In genomic region chr2:153491512-153492178, GRCm38 (mm10) we compare ENCODE assay signal across 8 mouse cellular contexts. TPM values are rescaled to one million over a fixed set of nuclear protein-coding genes. Genes with fewer than 3 reads are reported as not detected.
DNase-seq lines count a peak whose midpoint lies in the region; ATAC-seq lines count a peak whose summit lies in the region.

No protein-coding gene starts in this region.

- H3K9me3 ChIP-seq in heart, embryonic 16.5 days (replicated peaks; ENCODE audit: control insufficient read depth, low read length): no peaks in the 10 kb centered on the region
- H3K9me3 ChIP-seq in forebrain, embryonic 14.5 days (replicated peaks; ENCODE audit: control insufficient read depth, low read length): no peaks in the 10 kb centered on the region

- H3K27ac ChIP-seq in heart, embryonic 16.5 days (ENCODE audit: low read length): no peak overlapping the region
- H3K27ac ChIP-seq in forebrain, embryonic 14.5 days (ENCODE audit: low read depth, low read length): peak overlapping the region; percentile 95
- no peak overlapping the region for H3K27ac ChIP-seq in macrophage

- H3K4me1 ChIP-seq in heart, embryonic 16.5 days (ENCODE audit: control insufficient read depth, insufficient read depth, low read length): peaks cover 45% of the 10 kb centered on the region
- H3K4me1 ChIP-seq in forebrain, embryonic 14.5 days (ENCODE audit: control insufficient read depth, insufficient read depth, low read length): peaks cover 38% of the 10 kb centered on the region

- peaks cover 22% of the 10 kb centered on the region; the same call in 1 of the 2 replicates for H3K79me2 ChIP-seq in macrophage (ENCODE audit: inconsistent target)

- no peaks in the 10 kb centered on the region for H3K36me3 ChIP-seq in heart, embryonic 16.5 days (ENCODE audit: control insufficient read depth, insufficient read depth)
- H3K36me3 ChIP-seq in forebrain, embryonic 14.5 days (ENCODE audit: control insufficient read depth, insufficient read depth, low read length): no peaks in the 10 kb centered on the region
- no peaks in the 10 kb centered on the region for H3K36me3 ChIP-seq in macrophage (ENCODE audit: inconsistent target)

- no peaks in the 10 kb centered on the region for H3K27me3 ChIP-seq in heart, embryonic 16.5 days (ENCODE audit: control insufficient read depth, insufficient read depth, low read length)
- H3K27me3 ChIP-seq in forebrain, embryonic 14.5 days (replicated peaks; ENCODE audit: control insufficient read depth, insufficient read depth, low read length): no peaks in the 10 kb centered on the region

- H3K4me2 ChIP-seq in heart, embryonic 16.5 days (ENCODE audit: low read depth, low read length): peak overlapping the region; percentile 97
- peak overlapping the region; percentile 92 for H3K4me2 ChIP-seq in forebrain, embryonic 14.5 days (ENCODE audit: low read length)

- intact Hi-C loops in left cerebral cortex, postnatal 36 days (cut with DNase I): loop anchor here (1.0 to 5.0 kb wide), 2 partner anchors 36 to 47 kb away; partner anchors contain the start of gene Nol4l

- no peak for DNase-seq in heart, adult 18-20 months
- peak; percentile 92 for DNase-seq in brain, adult 2 months (ENCODE audit: low read depth, low spot score)
- DNase-seq in forebrain, embryonic 14.5 days (ENCODE audit: low spot score): peak; percentile 71
- no peak for DNase-seq in left cerebral cortex, postnatal 36 days (ENCODE audit: low spot score in 2 of 2)
- DNase-seq in adrenal gland, adult (ENCODE audit: inconsistent age in 2 of 2, low spot score in 1 of 2): no peak
- DNase-seq in ovary, adult 18-20 months (ENCODE audit: low spot score): no peak

- no peak for ATAC-seq in heart, embryonic 16.5 days (replicated peaks; ENCODE audit: extremely low read depth, insufficient read depth, low FRiP score)
- ATAC-seq in forebrain, embryonic 14.5 days: peak; percentile 1; the same call in 1 of the 2 replicates

- 26% methylated on average over 18 of the region's 18 CpGs for WGBS in heart, embryonic 16.5 days
- WGBS in forebrain, embryonic 14.5 days: 9% methylated on average over 18 of the region's 18 CpGs
- WGBS in macrophage (ENCODE audit: missing documents): 63% methylated on average over 18 of the region's 18 CpGs

- peak overlapping the region; percentile 89 for H3K9ac ChIP-seq in heart, embryonic 16.5 days (ENCODE audit: low read length)
- peak overlapping the region; percentile 77 for H3K9ac ChIP-seq in forebrain, embryonic 14.5 days (ENCODE audit: low read length)

- peak overlapping the region; percentile 72 for H3K4me3 ChIP-seq in heart, embryonic 16.5 days (ENCODE audit: low read length)
- peak overlapping the region; percentile 53 for H3K4me3 ChIP-seq in forebrain, embryonic 14.5 days (ENCODE audit: low read depth, low read length)
- H3K4me3 ChIP-seq in macrophage (ENCODE audit: inconsistent target): peak overlapping the region; percentile 9; the same call in 1 of the 2 replicates

RNA-seq across cellular contexts. Expression of gene 4930404H24Rik, which starts 0.9 kb away (rescaled TPM):
- not detected in 2 replicates for polyA plus RNA-seq in heart, embryonic 16.5 days (2015; fragmentation: Nextera tagmentation; extraction: Ambion mirVana)
- total RNA-seq in heart, adult 18-20 months (2021): not detected
- polyA plus RNA-seq in forebrain, embryonic 14.5 days (2014; fragmentation: Nextera tagmentation; extraction: Ambion mirVana): not detected in 2 replicates
- total RNA-seq in macrophage (2018; cell fraction: chromatin; rRNA removed): not detected
- total RNA-seq in macrophage (2018; cell fraction: cytosol; rRNA removed): not detected
- not detected for total RNA-seq in macrophage (2018; cell fraction: nucleus; rRNA removed)
- not detected in 3 replicates for polyA plus RNA-seq in macrophage (2018)
- total RNA-seq in left cerebral cortex, postnatal 36 days (2021): not detected

RNA-seq across cellular contexts. Expression of gene Nol4l, which starts 38.1 kb away (rescaled TPM):
- 7.0 and 8.5 TPM in 2 replicates for polyA plus RNA-seq in heart, embryonic 16.5 days (2015; fragmentation: Nextera tagmentation; extraction: Ambion mirVana)
- total RNA-seq in heart, adult 18-20 months (2021): 1 to 10 TPM; 3.3 to 3.8 TPM
- polyA plus RNA-seq in forebrain, embryonic 14.5 days (2014; fragmentation: Nextera tagmentation; extraction: Ambion mirVana): 31.4 and 42.0 TPM in 2 replicates
- total RNA-seq in macrophage (2018; cell fraction: chromatin; rRNA removed): 10 to 100 TPM in 20 of 26 experiments, 1 to 10 TPM in 6; 5.5 to 37.0 (median 24.0) TPM
- 10 to 100 TPM in 9 of 26 experiments, 1 to 10 TPM in 17; 4.3 to 12.1 (median 9.4) TPM for total RNA-seq in macrophage (2018; cell fraction: cytosol; rRNA removed)
- total RNA-seq in macrophage (2018; cell fraction: nucleus; rRNA removed): 10 to 100 TPM in 22 of 26 experiments, 1 to 10 TPM in 4; 7.2 to 31.3 (median 23.5) TPM
- polyA plus RNA-seq in macrophage (2018): 5.3 to 6.8 TPM (median 5.8 TPM) in 3 replicates
- 10 to 100 TPM; 46.4 to 50.2 TPM for total RNA-seq in left cerebral cortex, postnatal 36 days (2021)

Comparison
In these comparisons a context has a peak if more than half of its experiments do, and no peak if none do; other contexts are left out.
1. H3K4me3 ChIP-seq: peak in every context shown above with its lines; median percentile 72 in heart, embryonic 16.5 days; 53 in forebrain, embryonic 14.5 days; 9 in macrophage.
2. DNase-seq: peak in brain, adult 2 months (single experiment) and forebrain, embryonic 14.5 days (single experiment); none in heart, adult 18-20 months (0 of 2), left cerebral cortex, postnatal 36 days (0 of 2), adrenal gland, adult (0 of 2) and ovary, adult 18-20 months (single experiment).